Mouse (Mus musculus): ENCODE results near the gene Psmd5. TPM values are rescaled to one million over a fixed set of nuclear protein-coding genes. Genes with fewer than 3 reads are reported as not detected.

Psmd5 gene
- polyA plus RNA-seq, 1 experiment from 2014 or later = 90.4 TPM

GRCm38 (mm10) chr2:34884186-34884585 lies 9.4 kb upstream of the Psmd5 start:
- ATAC-seq (ENCODE audit: low read depth) = no peak
- 64% methylated on average over 2 of the region's 2 CpGs for WGBS

GRCm38 (mm10) chr2:34883190-34883589 lies 8.4 kb upstream of the Psmd5 start:
- Histone ChIP-seq H3K4me2 (no peak overlapping the region), H3K9me3 (no peaks in the 10 kb centered on the region), H3K4me3 (no peak overlapping the region), H3K27me3 (peaks cover 11% of the 10 kb centered on the region; the same call in 1 of the 2 replicates), H3K4me1 (replicated peaks) (no peaks in the 10 kb centered on the region), H3K27ac (replicated peaks) (no peak overlapping the region), H3K36me3 (no peaks in the 10 kb centered on the region), H3K9ac (no peak overlapping the region)
- 66% methylated on average over 5 of the region's 5 CpGs for WGBS
- no peak for ATAC-seq (ENCODE audit: low read depth)

More at GRCm38 (mm10) chr2:34884186-34884585, 9.4 kb upstream of the Psmd5 start:
- H3K27ac ChIP-seq (replicated peaks) = no peak overlapping the region
- H3K27me3 ChIP-seq = peaks cover 4% of the 10 kb centered on the region; the same call in 1 of the 2 replicates
- no peak overlapping the region for H3K9ac ChIP-seq
- no peak overlapping the region for H3K4me3 ChIP-seq
- H3K4me2 ChIP-seq = no peak overlapping the region
- no peaks in the 10 kb centered on the region for H3K4me1 ChIP-seq (replicated peaks)
- no peaks in the 10 kb centered on the region for H3K36me3 ChIP-seq
- no peaks in the 10 kb centered on the region for H3K9me3 ChIP-seq

GRCm38 (mm10) chr2:34882757-34883156 lies 8.0 kb upstream of the Psmd5 start:
- Histone ChIP-seq H3K9me3 (no peaks in the 10 kb centered on the region), H3K27ac (replicated peaks) (no peak overlapping the region), H3K4me2 (no peak overlapping the region), H3K4me3 (no peak overlapping the region), H3K36me3 (no peaks in the 10 kb centered on the region), H3K9ac (no peak overlapping the region), H3K4me1 (replicated peaks) (no peaks in the 10 kb centered on the region), H3K27me3 (peaks cover 11% of the 10 kb centered on the region; the same call in 1 of the 2 replicates)
- ATAC-seq (ENCODE audit: low read depth) = no peak
- WGBS = 91% methylated on average over 2 of the region's 2 CpGs

- ATAC-seq (ENCODE audit: low read depth) = no peak
- Histone ChIP-seq H3K27me3 (peaks cover 23% of the 10 kb centered on the region), H3K4me2 (no peak overlapping the region), H3K4me3 (no peak overlapping the region), H3K9me3 (no peaks in the 10 kb centered on the region), H3K9ac (no peak overlapping the region), H3K36me3 (no peaks in the 10 kb centered on the region), H3K27ac (replicated peaks) (no peak overlapping the region), H3K4me1 (replicated peaks) (no peaks in the 10 kb centered on the region)
- WGBS = 88% methylated on average over 10 of the region's 10 CpGs
These were observed 5.3 kb upstream of the Psmd5 start for GRCm38 (mm10) chr2:34880054-34880453.

GRCm38 (mm10) chr2:34874271-34874670 lies 497 bp downstream of the Psmd5 start, which contains the start of gene Cutal:
Cutal (plus strand) TSS chr2:34874396.
- Histone ChIP-seq H3K4me2 (peak within 1 kb of the TSS; percentile 38), H3K36me3 (no peaks in the 10 kb centered on the region), H3K27ac (replicated peaks) (no peak within 1 kb of the TSS), H3K9me3 (no peaks in the 10 kb centered on the region), H3K4me3 (no peak within 1 kb of the TSS; the same call in 1 of the 2 replicates), H3K4me1 (replicated peaks) (peaks cover 22% of the 10 kb centered on the region), H3K9ac (peak within 1 kb of the TSS; percentile 31), H3K27me3 (peaks cover 41% of the 10 kb centered on the region)
- no peak for ATAC-seq (ENCODE audit: low read depth)
- 2% methylated on average over 14 of the region's 14 CpGs for WGBS

- Histone ChIP-seq H3K27ac (replicated peaks) (peak overlapping the region; percentile 93), H3K4me2 (peak overlapping the region; percentile 78), H3K9me3 (no peaks in the 10 kb centered on the region), H3K27me3 (peaks cover 26% of the 10 kb centered on the region), H3K4me3 (peak overlapping the region; percentile 88), H3K9ac (peak overlapping the region; percentile 93), H3K36me3 (peaks cover 6% of the 10 kb centered on the region; the same call in 1 of the 2 replicates), H3K4me1 (replicated peaks) (peaks cover 45% of the 10 kb centered on the region)
- under 1% methylated on average over 67 of the region's 67 CpGs for WGBS
- ATAC-seq (ENCODE audit: low read depth) = peak; percentile 98
These were observed 4.0 kb downstream of the Psmd5 start for GRCm38 (mm10) chr2:34870520-34871474.

- H3K27me3 ChIP-seq = peaks cover 19% of the 10 kb centered on the region
- 47% methylated on average over 5 of the region's 5 CpGs for WGBS
- H3K4me3 ChIP-seq = peak overlapping the region; percentile 88
- no peak overlapping the region for H3K27ac ChIP-seq (replicated peaks)
- peak overlapping the region; percentile 78 for H3K4me2 ChIP-seq
- H3K9me3 ChIP-seq = no peaks in the 10 kb centered on the region
- ATAC-seq (ENCODE audit: low read depth) = no peak
- H3K4me1 ChIP-seq (replicated peaks) = peaks cover 45% of the 10 kb centered on the region
- H3K36me3 ChIP-seq = peaks cover 17% of the 10 kb centered on the region
- peak overlapping the region; percentile 93 for H3K9ac ChIP-seq
These were observed 5.1 kb downstream of the Psmd5 start for GRCm38 (mm10) chr2:34869680-34870079.

GRCm38 (mm10) chr2:34857728-34858127 lies 17.0 kb downstream of the Psmd5 start:
- Histone ChIP-seq H3K4me1 (replicated peaks) (no peaks in the 10 kb centered on the region), H3K4me2 (no peak overlapping the region), H3K36me3 (peaks cover 92% of the 10 kb centered on the region), H3K27me3 (no peaks in the 10 kb centered on the region), H3K4me3 (no peak overlapping the region), H3K27ac (replicated peaks) (no peak overlapping the region), H3K9me3 (no peaks in the 10 kb centered on the region), H3K9ac (no peak overlapping the region)
- WGBS = 93% methylated on average over 8 of the region's 8 CpGs
- ATAC-seq (ENCODE audit: low read depth) = no peak

- Histone ChIP-seq H3K27ac (replicated peaks) (no peak overlapping the region), H3K27me3 (no peaks in the 10 kb centered on the region), H3K9ac (no peak overlapping the region), H3K36me3 (peaks cover 97% of the 10 kb centered on the region), H3K9me3 (no peaks in the 10 kb centered on the region), H3K4me1 (replicated peaks) (no peaks in the 10 kb centered on the region), H3K4me2 (no peak overlapping the region), H3K4me3 (no peak overlapping the region)
- 96% methylated on average over 4 of the region's 4 CpGs for WGBS
- no peak for ATAC-seq (ENCODE audit: low read depth)
These were observed 19.5 kb downstream of the Psmd5 start for GRCm38 (mm10) chr2:34855265-34855664.

- H3K4me3 ChIP-seq = no peak overlapping the region
- no peak overlapping the region for H3K27ac ChIP-seq (replicated peaks)
- H3K9ac ChIP-seq = no peak overlapping the region
- H3K4me1 ChIP-seq (replicated peaks) = no peaks in the 10 kb centered on the region
- H3K36me3 ChIP-seq = peaks cover 39% of the 10 kb centered on the region
- no peak overlapping the region for H3K4me2 ChIP-seq
- ATAC-seq (ENCODE audit: low read depth) = no peak
- WGBS = 88% methylated on average over 1 of the region's 1 CpGs
- H3K27me3 ChIP-seq = no peaks in the 10 kb centered on the region
- no peaks in the 10 kb centered on the region for H3K9me3 ChIP-seq
These were observed 27.1 kb downstream of the Psmd5 start for GRCm38 (mm10) chr2:34847702-34848101.

GRCm38 (mm10) chr2:34843211-34843939 lies 31.4 kb downstream of the Psmd5 start:
- H3K36me3 ChIP-seq = no peaks in the 10 kb centered on the region
- 86% methylated on average over 11 of the region's 11 CpGs for WGBS

GRCm38 (mm10) chr2:34841706-34842105 lies 33.1 kb downstream of the Psmd5 start:
- Histone ChIP-seq H3K4me3 (no peak overlapping the region), H3K36me3 (no peaks in the 10 kb centered on the region), H3K27ac (replicated peaks) (no peak overlapping the region), H3K9me3 (no peaks in the 10 kb centered on the region), H3K27me3 (peaks cover 8% of the 10 kb centered on the region), H3K4me1 (replicated peaks) (no peaks in the 10 kb centered on the region), H3K9ac (no peak overlapping the region), H3K4me2 (no peak overlapping the region)
- WGBS = 88% methylated on average over 8 of the region's 8 CpGs
- no peak for ATAC-seq (ENCODE audit: low read depth)

More at GRCm38 (mm10) chr2:34843211-34843939, 31.4 kb downstream of the Psmd5 start:
- ATAC-seq (ENCODE audit: low read depth) = no peak
- no peaks in the 10 kb centered on the region for H3K4me1 ChIP-seq (replicated peaks)
- H3K27me3 ChIP-seq = no peaks in the 10 kb centered on the region; the same call in 1 of the 2 replicates
- H3K4me2 ChIP-seq = no peak overlapping the region
- H3K27ac ChIP-seq (replicated peaks) = no peak overlapping the region
- H3K4me3 ChIP-seq = no peak overlapping the region
- no peak overlapping the region for H3K9ac ChIP-seq
- H3K9me3 ChIP-seq = no peaks in the 10 kb centered on the region
